ENCODE assay signal across 21 mouse cellular contexts in the genomic region with DNA sequence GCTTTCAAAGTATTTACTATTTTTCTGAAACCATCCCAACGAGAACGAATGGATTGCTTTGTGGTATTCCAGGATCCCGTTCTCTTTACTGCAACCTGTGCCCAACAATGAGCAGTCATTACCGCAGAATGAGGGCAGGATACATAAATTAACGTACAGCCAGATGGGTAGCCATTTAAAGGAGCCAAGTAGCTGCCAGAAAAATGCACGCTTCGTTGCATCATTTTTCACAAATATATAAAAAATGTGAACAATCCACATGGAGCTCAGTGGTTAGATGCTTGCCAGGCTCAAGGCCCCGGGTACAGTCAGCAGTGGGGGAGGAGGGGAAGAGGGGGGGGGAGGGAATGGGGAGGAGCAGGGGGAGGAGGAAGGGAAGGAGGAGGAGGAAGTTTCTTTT.
DNase-seq lines count a peak whose midpoint lies in the region; ATAC-seq and TF ChIP-seq lines count a peak whose summit lies in the region.
"Had no signal": no experiment of that assay in that cellular context is flagged by ENCODE, and none has a peak within 500 bp of the region (broad histone marks: within the 10 kb centered on the region; RNA-seq: fewer than 3 reads in every experiment).

No protein-coding gene starts in this region.

- H3K9ac ChIP-seq in forebrain, embryonic 15.5 days (replicated peaks) = no peak overlapping the region
- H3K9ac ChIP-seq in forebrain, embryonic 11.5 days (ENCODE audit: low read length) = no peak overlapping the region
- no peak overlapping the region for H3K9ac ChIP-seq in midbrain, postnatal 0 days (replicated peaks; ENCODE audit: low read length, poor library complexity, severe bottlenecking)
- H3K9ac ChIP-seq in midbrain, embryonic 13.5 days (replicated peaks) = no peak overlapping the region
- H3K9ac ChIP-seq in forebrain, postnatal 0 days = no peak overlapping the region
- H3K9ac ChIP-seq: heart, embryonic 15.5 days; intestine, embryonic 15.5 days had no signal

- ATAC-seq in forebrain, embryonic 15.5 days (replicated peaks) = peak; percentile 84
- no peak for ATAC-seq in forebrain, embryonic 11.5 days (replicated peaks; ENCODE audit: low FRiP score)
- ATAC-seq in midbrain, postnatal 0 days (ENCODE audit: low FRiP score) = no peak
- ATAC-seq in midbrain, embryonic 13.5 days = no peak
- peak; percentile 36; the same call in 1 of the 2 replicates for ATAC-seq in forebrain, postnatal 0 days
- ATAC-seq: CD4-positive, CD25-positive, alpha-beta regulatory T cell, adult 4 months; intestine, embryonic 15.5 days had no signal

- no peak overlapping the region for H3K27ac ChIP-seq in forebrain, embryonic 15.5 days (replicated peaks)
- H3K27ac ChIP-seq in forebrain, embryonic 11.5 days (ENCODE audit: low read depth, low read length) = no peak overlapping the region
- no peak overlapping the region for H3K27ac ChIP-seq in midbrain, postnatal 0 days (ENCODE audit: low read depth, low read length)
- no peak overlapping the region for H3K27ac ChIP-seq in midbrain, embryonic 13.5 days
- no peak overlapping the region for H3K27ac ChIP-seq in forebrain, postnatal 0 days (ENCODE audit: low read depth, low read length)
- H3K27ac ChIP-seq: heart, adult 2 months; heart, embryonic 15.5 days; hindbrain, embryonic 10.5 days; intestine, embryonic 15.5 days had no signal

- no peaks in the 10 kb centered on the region for H3K27me3 ChIP-seq in forebrain, embryonic 15.5 days
- H3K27me3 ChIP-seq in forebrain, embryonic 11.5 days (ENCODE audit: control insufficient read depth, insufficient read depth, low read length) = no peaks in the 10 kb centered on the region
- no peaks in the 10 kb centered on the region for H3K27me3 ChIP-seq in midbrain, postnatal 0 days (ENCODE audit: insufficient read depth, low read length)
- no peaks in the 10 kb centered on the region for H3K27me3 ChIP-seq in midbrain, embryonic 13.5 days
- no peaks in the 10 kb centered on the region for H3K27me3 ChIP-seq in forebrain, postnatal 0 days (ENCODE audit: insufficient read depth, low read length)
- H3K27me3 ChIP-seq: heart, embryonic 15.5 days; intestine, embryonic 15.5 days had no signal

- WGBS in forebrain, embryonic 15.5 days = 28% methylated on average over 8 of the region's 8 CpGs
- 73% methylated on average over 8 of the region's 8 CpGs for WGBS in forebrain, embryonic 11.5 days
- WGBS in midbrain, postnatal 0 days = 68% methylated on average over 8 of the region's 8 CpGs
- 70% methylated on average over 8 of the region's 8 CpGs for WGBS in midbrain, embryonic 13.5 days
- 32% methylated on average over 8 of the region's 8 CpGs for WGBS in forebrain, postnatal 0 days

- no peaks in the 10 kb centered on the region for H3K36me3 ChIP-seq in forebrain, embryonic 15.5 days
- no peaks in the 10 kb centered on the region for H3K36me3 ChIP-seq in forebrain, embryonic 11.5 days (ENCODE audit: control insufficient read depth, insufficient read depth, low read length)
- no peaks in the 10 kb centered on the region for H3K36me3 ChIP-seq in midbrain, postnatal 0 days (ENCODE audit: insufficient read depth, low read length)
- H3K36me3 ChIP-seq in midbrain, embryonic 13.5 days = no peaks in the 10 kb centered on the region
- H3K36me3 ChIP-seq in forebrain, postnatal 0 days (ENCODE audit: insufficient read depth) = no peaks in the 10 kb centered on the region
- H3K36me3 ChIP-seq: G1E; heart, embryonic 15.5 days; hindbrain, embryonic 10.5 days; intestine, embryonic 15.5 days had no signal

- no peak for DNase-seq in forebrain, embryonic 11.5 days (ENCODE audit: low spot score)
- peak; percentile 42 for DNase-seq in midbrain, postnatal 0 days (ENCODE audit: low spot score)
- peak; percentile 88 for DNase-seq in brain, embryonic 14.5 days (ENCODE audit: low read depth)
- DNase-seq in forebrain, postnatal 0 days = peak; percentile 59
- no peak for DNase-seq in frontal cortex, postnatal 10 days (ENCODE audit: low spot score in 2 of 2)
- no peak for DNase-seq in spleen, adult 18-20 months
- DNase-seq: adrenal gland, postnatal 10 days; B cell, adult 2 months; cerebellum, adult 11-12 months; cerebellum, adult 9-10 months; gastrocnemius, postnatal 14 days; heart, adult 2 months; kidney, adult 18-20 months had no signal

- H3K4me1 ChIP-seq in forebrain, embryonic 15.5 days = peaks cover 11% of the 10 kb centered on the region
- no peaks in the 10 kb centered on the region for H3K4me1 ChIP-seq in forebrain, embryonic 11.5 days (replicated peaks; ENCODE audit: control insufficient read depth, insufficient read depth, low read length)
- no peaks in the 10 kb centered on the region for H3K4me1 ChIP-seq in midbrain, postnatal 0 days (ENCODE audit: insufficient read depth, low read length)
- H3K4me1 ChIP-seq in midbrain, embryonic 13.5 days (replicated peaks) = no peaks in the 10 kb centered on the region
- H3K4me1 ChIP-seq in forebrain, postnatal 0 days (ENCODE audit: insufficient read depth) = no peaks in the 10 kb centered on the region
- H3K4me1 ChIP-seq: heart, embryonic 15.5 days; intestine, embryonic 15.5 days had no signal

- H3K4me3 ChIP-seq in forebrain, embryonic 15.5 days = no peak overlapping the region
- H3K4me3 ChIP-seq in forebrain, embryonic 11.5 days (ENCODE audit: low read depth, low read length) = no peak overlapping the region
- H3K4me3 ChIP-seq in midbrain, postnatal 0 days (ENCODE audit: low read depth, low read length) = no peak overlapping the region
- H3K4me3 ChIP-seq in midbrain, embryonic 13.5 days (replicated peaks) = no peak overlapping the region
- H3K4me3 ChIP-seq in forebrain, postnatal 0 days (ENCODE audit: low read depth, low read length) = no peak overlapping the region
- H3K4me3 ChIP-seq: heart, adult 2 months; heart, embryonic 15.5 days; hindbrain, embryonic 10.5 days; intestine, embryonic 15.5 days had no signal

- no peak for TF ChIP-seq CTCF in midbrain, postnatal 0 days (IDR thresholded peaks at IDR 0.05)
- TF ChIP-seq CTCF in brain, embryonic 14.5 days (IDR thresholded peaks at IDR 0.05; ENCODE audit: borderline replicate concordance, extremely low read depth, insufficient read depth, insufficient read length) = no peak
- no peak for TF ChIP-seq CTCF in forebrain, postnatal 0 days (IDR thresholded peaks at IDR 0.05; ENCODE audit: low read depth)

- no peaks in the 10 kb centered on the region for H3K9me3 ChIP-seq in forebrain, embryonic 15.5 days
- H3K9me3 ChIP-seq in forebrain, embryonic 11.5 days (ENCODE audit: control insufficient read depth, low read length) = no peaks in the 10 kb centered on the region
- no peaks in the 10 kb centered on the region for H3K9me3 ChIP-seq in midbrain, postnatal 0 days (ENCODE audit: low read length)
- no peaks in the 10 kb centered on the region for H3K9me3 ChIP-seq in midbrain, embryonic 13.5 days
- H3K9me3 ChIP-seq in forebrain, postnatal 0 days (ENCODE audit: low read length) = no peaks in the 10 kb centered on the region
- H3K9me3 ChIP-seq: heart, embryonic 15.5 days; hindbrain, embryonic 10.5 days; intestine, embryonic 15.5 days had no signal

- H3K4me2 ChIP-seq in forebrain, embryonic 15.5 days (replicated peaks) = no peak overlapping the region
- no peak overlapping the region for H3K4me2 ChIP-seq in forebrain, embryonic 11.5 days (ENCODE audit: low read depth, low read length, severe bottlenecking)
- no peak overlapping the region for H3K4me2 ChIP-seq in midbrain, postnatal 0 days (ENCODE audit: low read depth, low read length, poor library complexity, severe bottlenecking)
- no peak overlapping the region for H3K4me2 ChIP-seq in midbrain, embryonic 13.5 days (replicated peaks)
- H3K4me2 ChIP-seq in forebrain, postnatal 0 days (ENCODE audit: low read depth) = no peak overlapping the region
- H3K4me2 ChIP-seq: heart, embryonic 11.5 days; heart, embryonic 15.5 days; intestine, embryonic 15.5 days had no signal

- TF ChIP-seq POLR2A in brain, embryonic 14.5 days (IDR thresholded peaks at IDR 0.05; ENCODE audit: borderline replicate concordance, extremely low read depth, insufficient read depth, insufficient read length, poor library complexity, severe bottlenecking) = no peak

Comparison
In these comparisons a context has a peak if more than half of its experiments do, and no peak if none do; other contexts are left out.
1. ATAC-seq: peak in forebrain, embryonic 15.5 days (single experiment) and forebrain, postnatal 0 days (single experiment); none in forebrain, embryonic 11.5 days (single experiment), midbrain, postnatal 0 days (single experiment) and midbrain, embryonic 13.5 days (single experiment).
2. DNase-seq: peak in midbrain, postnatal 0 days (single experiment), brain, embryonic 14.5 days (single experiment) and forebrain, postnatal 0 days (single experiment); none in forebrain, embryonic 11.5 days (single experiment), frontal cortex, postnatal 10 days (0 of 2) and spleen, adult 18-20 months (0 of 2).